Mouse (Mus musculus) stomach, postnatal 0 days (tissue): ENCODE data around the gene Colq. TPM values are rescaled to one million over a fixed set of nuclear protein-coding genes. Genes with fewer than 3 reads are reported as not detected.
A peak's percentile ranks its signal among the peaks of the same experiment; 100 is the strongest.

Experiments used
- ATAC-seq: fragments of 200-750 bp; cut with Nextera tagmentation; 2 replicates; pipeline ENCODE4 v1.8.0; 2017; ENCODE audit not compliant: low FRiP score, low TSS enrichment
- DNase-seq: peaks from one replicate; pipeline ENCODE4 v3.0.0-alpha.2; 2016; ENCODE audit warnings: low spot score
- H3K27ac ChIP-seq: fragments of 300-500 bp; sonication (generic); replicated peaks from 2 replicates; pipeline ENCODE4 v1.5.1; 2014; ENCODE audit warnings: mild to moderate bottlenecking, control low read depth
- H3K27me3 ChIP-seq: fragments of 300-500 bp; sonication (generic); 2 replicates; pipeline ENCODE4 v1.6.1; 2014; ENCODE audit warnings: low read length; ENCODE audit not compliant: control insufficient read depth, insufficient read depth
- H3K36me3 ChIP-seq: fragments of 300-500 bp; sonication (generic); 2 replicates; pipeline ENCODE4 v1.6.1; 2014; ENCODE audit warnings: low read length, mixed read lengths; ENCODE audit not compliant: control insufficient read depth, insufficient read depth
- H3K4me1 ChIP-seq: fragments of 300-500 bp; sonication (generic); replicated peaks from 2 replicates; pipeline ENCODE4 v1.6.1; 2014; ENCODE audit warnings: antibody characterized with exemption; ENCODE audit not compliant: control insufficient read depth, insufficient read depth
- H3K4me2 ChIP-seq: fragments of 300-500 bp; sonication (generic); replicated peaks from 2 replicates; pipeline ENCODE4 v1.6.1; 2014; ENCODE audit warnings: low read depth, mild to moderate bottlenecking, control low read depth, moderate library complexity
- H3K4me3 ChIP-seq: fragments of 300-500 bp; sonication (generic); 2 replicates; pipeline ENCODE4 v1.5.1; 2014; ENCODE audit warnings: low read depth, low read length, control low read depth
- H3K9ac ChIP-seq: fragments of 300-500 bp; sonication (generic); 2 replicates; pipeline ENCODE4 v1.6.1; 2014; ENCODE audit warnings: mild to moderate bottlenecking, low read length, control low read depth, mixed read lengths
- H3K9me3 ChIP-seq: fragments of 300-500 bp; sonication (generic); 2 replicates; pipeline ENCODE4 v1.6.1; 2016; ENCODE audit warnings: low read length; ENCODE audit not compliant: control insufficient read depth
- CTCF ChIP-seq: IDR thresholded peaks from 2 replicates; pipeline ENCODE4 v1.5.1; 2016; ENCODE audit warnings: antibody characterized with exemption, low read depth, mild to moderate bottlenecking, moderate library complexity
- EP300 ChIP-seq: optimal IDR thresholded peaks from 2 replicates; pipeline ENCODE3; 2016; ENCODE audit warnings: antibody characterized with exemption
- WGBS: fragments of 180-500 bp; shearing (Covaris S2); extraction: QIAGEN DNeasy Blood & Tissue Kit; methylation state at CpG from one replicate; pipeline ENCODE4 v1.1.7; 2014; 5-methylcytosine and 5-hydroxymethylcytosine counted together
- polyA plus RNA-seq: library from polyadenylated mRNA; unstranded; fragments of >200 nt; fragmentation: Nextera tagmentation; extraction: Ambion mirVana; gene quantifications from 2 replicates; pipeline ENCODE4 v1.2.1, GENCODE M21; 2015

Colq gene
- polyA plus RNA-seq, 1 experiment from 2014 or later: 0.91 TPM

GRCm38 (mm10) chr14:31572561-31573175 lies 18.5 kb downstream of the Colq start:
- no peak for DNase-seq
- TF ChIP-seq CTCF: no peak
- TF ChIP-seq EP300: no peak
- Histone ChIP-seq H3K27ac (no peak overlapping the region), H3K4me3 (no peak overlapping the region), H3K4me1 (no peaks in the 10 kb centered on the region), H3K36me3 (no peaks in the 10 kb centered on the region), H3K27me3 (no peaks in the 10 kb centered on the region), H3K9ac (no peak overlapping the region), H3K9me3 (no peaks in the 10 kb centered on the region), H3K4me2 (no peak overlapping the region)
- no peak for ATAC-seq
- 50% methylated on average over 9 of the region's 9 CpGs for WGBS

DNA sequence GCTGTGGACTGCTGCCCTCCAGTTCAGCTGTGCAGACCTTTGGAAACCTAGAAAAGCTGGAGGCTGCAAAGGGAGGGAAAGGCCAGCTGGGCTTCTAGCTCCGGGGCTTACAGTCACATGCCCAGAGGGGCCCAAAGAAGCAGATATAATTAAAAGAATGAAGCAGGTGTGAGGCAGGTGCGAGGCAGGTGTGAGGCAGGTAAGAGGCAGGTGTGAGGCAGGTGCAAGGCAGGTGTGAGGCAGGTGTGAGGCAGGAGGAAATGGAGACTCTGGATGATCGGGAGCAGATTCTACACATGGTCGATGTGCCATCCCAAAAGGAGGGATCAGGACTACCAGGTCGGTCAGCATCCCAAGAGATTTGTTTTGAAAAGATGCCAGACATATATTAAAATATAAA lies 19.7 kb downstream of the Colq start:
- WGBS: 86% methylated on average over 5 of the region's 5 CpGs
- no peaks in the 10 kb centered on the region for H3K4me1 ChIP-seq
- no peaks in the 10 kb centered on the region for H3K36me3 ChIP-seq
- no peak for DNase-seq
- ATAC-seq: no peak
- H3K9me3 ChIP-seq: no peaks in the 10 kb centered on the region
- no peak overlapping the region for H3K4me3 ChIP-seq
- no peak overlapping the region for H3K27ac ChIP-seq
- H3K4me2 ChIP-seq: no peak overlapping the region
- H3K9ac ChIP-seq: no peak overlapping the region
- no peaks in the 10 kb centered on the region for H3K27me3 ChIP-seq
- TF ChIP-seq CTCF (no peak), EP300 (no peak)

- TF ChIP-seq EP300: no peak
- TF ChIP-seq CTCF: no peak
- Histone ChIP-seq H3K4me3 (no peak overlapping the region), H3K27me3 (no peaks in the 10 kb centered on the region), H3K36me3 (no peaks in the 10 kb centered on the region), H3K4me1 (no peaks in the 10 kb centered on the region), H3K4me2 (no peak overlapping the region), H3K27ac (no peak overlapping the region), H3K9ac (no peak overlapping the region), H3K9me3 (no peaks in the 10 kb centered on the region)
- DNase-seq (no peak), ATAC-seq (no peak)
- WGBS: 57% methylated on average over 6 of the region's 6 CpGs
These were observed 20.8 kb downstream of the Colq start for GRCm38 (mm10) chr14:31570131-31570951.

- 48% methylated on average over 7 of the region's 7 CpGs for WGBS
- H3K27ac ChIP-seq: no peak overlapping the region
- H3K27me3 ChIP-seq: no peaks in the 10 kb centered on the region
- ATAC-seq: peak; percentile 53; the same call in 1 of the 2 replicates
- no peaks in the 10 kb centered on the region; the same call in 1 of the 2 replicates for H3K4me1 ChIP-seq
- H3K4me2 ChIP-seq: no peak overlapping the region
- TF ChIP-seq EP300: no peak
- no peak for TF ChIP-seq CTCF
- H3K9ac ChIP-seq: no peak overlapping the region
- H3K9me3 ChIP-seq: no peaks in the 10 kb centered on the region
- H3K36me3 ChIP-seq: no peaks in the 10 kb centered on the region
- DNase-seq: no peak
- no peak overlapping the region for H3K4me3 ChIP-seq
These were observed 22.0 kb downstream of the Colq start for GRCm38 (mm10) chr14:31569151-31569631.

DNA sequence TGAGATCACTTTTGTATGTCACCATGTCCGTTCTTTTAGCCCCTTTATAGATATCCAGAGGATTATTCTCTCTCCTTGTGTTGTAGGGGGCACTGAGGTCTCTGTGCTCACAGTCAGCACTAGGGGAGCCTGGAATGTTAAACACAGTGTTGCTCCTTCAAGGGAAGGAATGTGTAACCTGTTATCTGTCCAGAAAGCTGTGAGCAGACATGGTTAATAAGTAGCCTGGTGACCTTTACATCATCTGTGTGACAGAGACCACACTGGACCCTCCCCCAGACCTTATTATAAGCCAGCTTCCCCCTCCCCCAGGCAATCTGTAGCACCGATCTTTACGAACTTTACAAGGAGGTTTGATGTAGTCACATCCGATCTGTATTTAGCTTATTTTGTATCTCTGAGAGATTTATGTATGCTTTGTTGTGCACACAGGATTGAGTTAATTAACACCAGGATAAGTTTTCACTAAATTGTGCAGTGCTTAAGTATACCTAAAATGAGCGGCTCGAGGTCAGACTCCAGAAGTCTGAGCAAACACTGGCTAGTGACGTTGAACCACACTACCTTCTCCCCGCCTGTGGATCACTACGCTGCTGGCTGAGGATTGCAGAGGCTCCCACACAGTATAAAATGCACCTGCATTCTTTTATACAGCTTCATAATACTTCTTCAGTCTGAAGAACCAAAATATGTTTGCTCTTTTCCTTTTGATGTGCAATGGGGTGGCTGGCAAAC lies 25.5 kb downstream of the Colq start:
- H3K9me3 ChIP-seq: no peaks in the 10 kb centered on the region
- DNase-seq (no peak), ATAC-seq (no peak)
- no peak overlapping the region for H3K27ac ChIP-seq
- 45% methylated on average over 9 of the region's 9 CpGs for WGBS
- H3K9ac ChIP-seq: no peak overlapping the region
- H3K4me1 ChIP-seq: no peaks in the 10 kb centered on the region; the same call in 1 of the 2 replicates
- H3K27me3 ChIP-seq: no peaks in the 10 kb centered on the region
- no peak overlapping the region for H3K4me2 ChIP-seq
- no peak for TF ChIP-seq CTCF
- TF ChIP-seq EP300: no peak
- no peaks in the 10 kb centered on the region for H3K36me3 ChIP-seq
- H3K4me3 ChIP-seq: no peak overlapping the region
